Mouse (Mus musculus): ENCODE data around the gene Slc1a1. TPM values are rescaled to one million over a fixed set of nuclear protein-coding genes. Genes with fewer than 3 reads are reported as not detected.

The Slc1a1 gene
- polyA plus RNA-seq, 1 experiment: 0.77 TPM

GRCm38 (mm10) chr19:28908186-28908585 lies 73.3 kb downstream of the Slc1a1 start:
- Histone ChIP-seq H3K4me1 (ENCODE audit: control insufficient read depth, insufficient read depth, low read length) (no peaks in the 10 kb centered on the region), H3K4me3 (ENCODE audit: insufficient read depth, low read length) (no peak overlapping the region), H3K27ac (ENCODE audit: insufficient read depth, low read length) (no peak overlapping the region)
- TF ChIP-seq POLR2A (IDR thresholded peaks at IDR 0.05; ENCODE audit: low read depth, low read length) (no peak), CTCF (IDR thresholded peaks at IDR 0.05; ENCODE audit: borderline replicate concordance, insufficient read depth, low read length) (no peak)

DNA sequence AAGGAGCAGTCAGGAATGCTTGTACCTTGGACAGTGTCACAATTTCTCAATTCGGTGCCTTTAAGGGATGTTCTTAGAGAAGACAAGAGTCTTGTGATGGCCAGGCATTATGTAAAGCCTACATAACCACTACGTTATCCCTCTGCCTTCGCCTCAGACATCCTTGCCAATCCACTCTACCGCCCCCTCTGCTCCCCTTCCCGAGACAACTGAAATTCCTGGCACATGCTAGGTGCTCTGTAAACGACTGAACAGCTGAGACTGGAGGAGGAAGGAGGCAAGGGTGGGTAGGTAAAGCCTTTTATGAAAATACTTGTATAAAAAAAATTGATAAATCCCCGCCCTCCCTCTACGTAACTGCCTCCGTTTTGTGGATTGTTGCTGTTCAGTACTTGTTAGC lies 73.8 kb downstream of the Slc1a1 start:
- Histone ChIP-seq H3K4me3 (ENCODE audit: insufficient read depth, low read length) (no peak overlapping the region), H3K27ac (ENCODE audit: insufficient read depth, low read length) (no peak overlapping the region), H3K4me1 (ENCODE audit: control insufficient read depth, insufficient read depth, low read length) (no peaks in the 10 kb centered on the region)
- TF ChIP-seq CTCF (IDR thresholded peaks at IDR 0.05; ENCODE audit: borderline replicate concordance, insufficient read depth, low read length) (no peak), POLR2A (IDR thresholded peaks at IDR 0.05; ENCODE audit: low read depth, low read length) (no peak)

GRCm38 (mm10) chr19:28914598-28914997 lies 79.7 kb downstream of the Slc1a1 start:
- Histone ChIP-seq H3K27ac (ENCODE audit: insufficient read depth, low read length) (no peak overlapping the region), H3K4me3 (ENCODE audit: insufficient read depth, low read length) (no peak overlapping the region), H3K4me1 (ENCODE audit: control insufficient read depth, insufficient read depth, low read length) (no peaks in the 10 kb centered on the region)
- TF ChIP-seq CTCF (IDR thresholded peaks at IDR 0.05; ENCODE audit: borderline replicate concordance, insufficient read depth, low read length) (no peak), POLR2A (IDR thresholded peaks at IDR 0.05; ENCODE audit: low read depth, low read length) (no peak)

GRCm38 (mm10) chr19:28915602-28916250 lies 80.9 kb downstream of the Slc1a1 start:
- no peak overlapping the region for H3K27ac ChIP-seq (ENCODE audit: insufficient read depth, low read length)
- H3K4me1 ChIP-seq (ENCODE audit: control insufficient read depth, insufficient read depth, low read length): no peaks in the 10 kb centered on the region
- no peak overlapping the region for H3K4me3 ChIP-seq (ENCODE audit: insufficient read depth, low read length)
- TF ChIP-seq CTCF (IDR thresholded peaks at IDR 0.05; ENCODE audit: borderline replicate concordance, insufficient read depth, low read length) (no peak), POLR2A (IDR thresholded peaks at IDR 0.05; ENCODE audit: low read depth, low read length) (no peak)

DNA sequence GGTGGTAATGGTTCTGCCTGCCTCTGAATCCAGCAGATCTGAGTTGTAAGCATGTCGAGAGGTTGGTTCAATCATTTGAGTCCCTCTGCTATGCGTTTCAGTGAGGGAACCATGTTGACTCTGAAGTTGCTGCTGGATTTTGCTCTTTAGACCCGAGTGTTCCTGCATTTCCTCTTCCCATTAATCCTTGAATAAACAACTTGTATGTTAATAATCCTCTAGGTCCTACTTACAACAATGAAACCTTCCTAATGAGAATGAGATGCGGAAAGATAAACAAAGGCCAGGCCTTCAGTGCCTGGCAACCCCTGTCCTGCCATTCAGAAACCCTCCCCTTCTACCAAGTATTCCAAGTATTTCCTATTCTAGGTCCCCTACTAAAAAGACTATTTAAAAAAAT lies 81.6 kb downstream of the Slc1a1 start:
- no peak overlapping the region for H3K4me3 ChIP-seq (ENCODE audit: insufficient read depth, low read length)
- H3K27ac ChIP-seq (ENCODE audit: insufficient read depth, low read length): no peak overlapping the region
- no peak for TF ChIP-seq CTCF (IDR thresholded peaks at IDR 0.05; ENCODE audit: borderline replicate concordance, insufficient read depth, low read length)
- TF ChIP-seq POLR2A (IDR thresholded peaks at IDR 0.05; ENCODE audit: low read depth, low read length): no peak
- no peaks in the 10 kb centered on the region for H3K4me1 ChIP-seq (ENCODE audit: control insufficient read depth, insufficient read depth, low read length)

DNA sequence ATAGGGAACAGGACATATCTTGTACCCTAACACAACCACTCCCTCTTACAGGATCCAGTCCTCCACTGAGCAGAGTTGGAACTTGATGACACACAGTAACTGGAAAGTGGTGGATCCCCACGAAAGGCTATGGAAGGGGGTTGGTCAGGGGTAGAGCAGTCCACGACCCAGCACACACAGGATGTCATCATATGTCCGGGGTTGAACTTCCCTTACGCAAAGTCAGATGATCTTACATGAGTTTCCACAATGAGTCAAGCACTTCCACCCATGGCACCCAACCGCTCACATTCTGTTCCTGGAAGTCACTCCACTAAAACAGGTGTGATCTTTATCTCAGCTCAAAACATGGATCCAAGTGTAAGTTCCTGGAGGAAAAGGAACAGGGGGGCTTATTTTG lies 83.0 kb downstream of the Slc1a1 start:
- Histone ChIP-seq H3K4me1 (ENCODE audit: control insufficient read depth, insufficient read depth, low read length) (no peaks in the 10 kb centered on the region), H3K4me3 (ENCODE audit: insufficient read depth, low read length) (no peak overlapping the region), H3K27ac (ENCODE audit: insufficient read depth, low read length) (no peak overlapping the region)
- TF ChIP-seq CTCF (IDR thresholded peaks at IDR 0.05; ENCODE audit: borderline replicate concordance, insufficient read depth, low read length) (no peak), POLR2A (IDR thresholded peaks at IDR 0.05; ENCODE audit: low read depth, low read length) (no peak)

DNA sequence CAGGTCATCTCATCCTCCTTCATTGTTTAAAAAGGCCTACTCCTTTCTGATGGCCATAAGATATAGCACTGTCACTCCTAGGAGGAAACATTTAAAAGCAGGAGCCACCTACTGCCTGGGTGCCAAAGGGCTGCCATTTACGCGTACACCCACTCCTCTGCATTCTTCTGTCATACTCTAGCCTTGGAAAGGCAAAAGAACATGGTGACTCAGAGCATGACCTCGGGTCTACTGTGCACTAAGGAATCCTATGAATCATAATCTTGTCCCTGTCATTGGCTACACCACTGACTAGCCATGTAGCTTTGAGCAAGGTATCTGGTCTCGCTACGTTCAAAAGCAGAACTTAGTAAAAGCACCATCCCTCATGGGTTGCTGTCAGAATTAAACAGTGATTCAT lies 91.5 kb downstream of the Slc1a1 start:
- H3K4me1 ChIP-seq (ENCODE audit: control insufficient read depth, insufficient read depth, low read length): peaks cover 4% of the 10 kb centered on the region; the same call in 1 of the 2 replicates
- no peak overlapping the region for H3K4me3 ChIP-seq (ENCODE audit: insufficient read depth, low read length)
- H3K27ac ChIP-seq (ENCODE audit: insufficient read depth, low read length): no peak overlapping the region; the same call in 1 of the 2 replicates
- no peak for TF ChIP-seq CTCF (IDR thresholded peaks at IDR 0.05; ENCODE audit: borderline replicate concordance, insufficient read depth, low read length)
- TF ChIP-seq POLR2A (IDR thresholded peaks at IDR 0.05; ENCODE audit: low read depth, low read length): no peak

- Histone ChIP-seq H3K4me3 (ENCODE audit: insufficient read depth, low read length) (no peak overlapping the region), H3K4me1 (ENCODE audit: control insufficient read depth, insufficient read depth, low read length) (peaks cover 4% of the 10 kb centered on the region; the same call in 1 of the 2 replicates), H3K27ac (ENCODE audit: insufficient read depth, low read length) (no peak overlapping the region)
- TF ChIP-seq POLR2A (IDR thresholded peaks at IDR 0.05; ENCODE audit: low read depth, low read length) (no peak), CTCF (IDR thresholded peaks at IDR 0.05; ENCODE audit: borderline replicate concordance, insufficient read depth, low read length) (no peak)
Measured at GRCm38 (mm10) chr19:28927396-28927795, 92.5 kb downstream of the Slc1a1 start.

GRCm38 (mm10) chr19:28929034-28929433 lies 94.2 kb downstream of the Slc1a1 start:
- no peak overlapping the region for H3K27ac ChIP-seq (ENCODE audit: insufficient read depth, low read length)
- H3K4me3 ChIP-seq (ENCODE audit: insufficient read depth, low read length): no peak overlapping the region
- peaks cover 4% of the 10 kb centered on the region; the same call in 1 of the 2 replicates for H3K4me1 ChIP-seq (ENCODE audit: control insufficient read depth, insufficient read depth, low read length)
- TF ChIP-seq CTCF (IDR thresholded peaks at IDR 0.05; ENCODE audit: borderline replicate concordance, insufficient read depth, low read length) (no peak), POLR2A (IDR thresholded peaks at IDR 0.05; ENCODE audit: low read depth, low read length) (no peak)

GRCm38 (mm10) chr19:28934897-28935296 lies 100.0 kb downstream of the Slc1a1 start:
- Histone ChIP-seq H3K27ac (ENCODE audit: insufficient read depth, low read length) (no peak overlapping the region), H3K4me3 (ENCODE audit: insufficient read depth, low read length) (no peak overlapping the region), H3K4me1 (ENCODE audit: control insufficient read depth, insufficient read depth, low read length) (no peaks in the 10 kb centered on the region)
- no peak for TF ChIP-seq CTCF (IDR thresholded peaks at IDR 0.05; ENCODE audit: borderline replicate concordance, insufficient read depth, low read length)
- TF ChIP-seq POLR2A (IDR thresholded peaks at IDR 0.05; ENCODE audit: low read depth, low read length): no peak
